ENCODE assay signal across 9 mouse cellular contexts in genomic region chr2:174936665-174937064, GRCm38 (mm10).
DNase-seq lines count a peak whose midpoint lies in the region; ATAC-seq and TF ChIP-seq lines count a peak whose summit lies in the region.
"Had no signal": no experiment of that assay in that cellular context is flagged by ENCODE, and none has a peak within 500 bp of the region (broad histone marks: within the 10 kb centered on the region; RNA-seq: fewer than 3 reads in every experiment).

No protein-coding gene starts in this region.

- no peak overlapping the region for H3K27ac ChIP-seq in forebrain, embryonic 10.5 days
- H3K27ac ChIP-seq in forebrain, embryonic 13.5 days: no peak overlapping the region
- H3K27ac ChIP-seq in liver, adult 2 months (replicated peaks; ENCODE audit: insufficient read depth, low read depth, low read length): no peak overlapping the region
- H3K27ac ChIP-seq in liver, embryonic 12.5 days: no peak overlapping the region
- H3K27ac ChIP-seq in neural tube, embryonic 11.5 days (ENCODE audit: low read depth, low read length): no peak overlapping the region
- no peak overlapping the region for H3K27ac ChIP-seq in heart, embryonic 12.5 days (ENCODE audit: poor library complexity, severe bottlenecking)
- H3K27ac ChIP-seq: limb, embryonic 15.5 days had no signal

- no peaks in the 10 kb centered on the region for H3K79me2 ChIP-seq in liver, adult 2 months (ENCODE audit: control insufficient read depth, insufficient read depth, low read length)

- no peak overlapping the region for H3K4me2 ChIP-seq in forebrain, embryonic 13.5 days
- H3K4me2 ChIP-seq in liver, embryonic 12.5 days: no peak overlapping the region
- no peak overlapping the region for H3K4me2 ChIP-seq in neural tube, embryonic 11.5 days (ENCODE audit: low read depth)
- no peak overlapping the region for H3K4me2 ChIP-seq in heart, embryonic 12.5 days
- H3K4me2 ChIP-seq: limb, embryonic 15.5 days had no signal

- H3K9me3 ChIP-seq in forebrain, embryonic 10.5 days: no peaks in the 10 kb centered on the region
- no peaks in the 10 kb centered on the region for H3K9me3 ChIP-seq in forebrain, embryonic 13.5 days (replicated peaks)
- H3K9me3 ChIP-seq in liver, embryonic 12.5 days (replicated peaks): no peaks in the 10 kb centered on the region
- no peaks in the 10 kb centered on the region for H3K9me3 ChIP-seq in neural tube, embryonic 11.5 days (ENCODE audit: control insufficient read depth, low read length)
- no peaks in the 10 kb centered on the region for H3K9me3 ChIP-seq in heart, embryonic 12.5 days (replicated peaks)
- H3K9me3 ChIP-seq: limb, embryonic 15.5 days had no signal

- TF ChIP-seq POLR2A in liver, adult 2 months (IDR thresholded peaks at IDR 0.05; ENCODE audit: extremely low read depth, insufficient read depth, low read length): no peak

- 40% methylated on average over 5 of the region's 5 CpGs for WGBS in forebrain, embryonic 10.5 days
- 29% methylated on average over 5 of the region's 5 CpGs for WGBS in forebrain, embryonic 13.5 days
- 33% methylated on average over 5 of the region's 5 CpGs for WGBS in liver, adult 2 months
- 41% methylated on average over 5 of the region's 5 CpGs for WGBS in liver, embryonic 12.5 days (ENCODE audit: insufficient replicate concordance)
- 42% methylated on average over 5 of the region's 5 CpGs for WGBS in neural tube, embryonic 11.5 days
- WGBS in heart, embryonic 12.5 days: 29% methylated on average over 5 of the region's 5 CpGs

- ATAC-seq in forebrain, embryonic 13.5 days: no peak
- no peak for ATAC-seq in liver, embryonic 12.5 days
- ATAC-seq in neural tube, embryonic 11.5 days (ENCODE audit: insufficient read depth, low FRiP score, low TSS enrichment): no peak
- ATAC-seq in heart, embryonic 12.5 days (ENCODE audit: insufficient number of reproducible peaks, low FRiP score): no peak

- H3K4me1 ChIP-seq in forebrain, embryonic 10.5 days: peaks cover 9% of the 10 kb centered on the region
- H3K4me1 ChIP-seq in forebrain, embryonic 13.5 days: peaks cover 4% of the 10 kb centered on the region; the same call in 1 of the 2 replicates
- no peaks in the 10 kb centered on the region for H3K4me1 ChIP-seq in liver, adult 2 months (ENCODE audit: control insufficient read depth, insufficient read depth, low read length)
- no peaks in the 10 kb centered on the region for H3K4me1 ChIP-seq in liver, embryonic 12.5 days
- no peaks in the 10 kb centered on the region for H3K4me1 ChIP-seq in neural tube, embryonic 11.5 days (ENCODE audit: control insufficient read depth, insufficient read depth, low read length)
- H3K4me1 ChIP-seq in heart, embryonic 12.5 days (replicated peaks): no peaks in the 10 kb centered on the region

- H3K27me3 ChIP-seq in forebrain, embryonic 10.5 days (ENCODE audit: poor library complexity, severe bottlenecking): no peaks in the 10 kb centered on the region
- no peaks in the 10 kb centered on the region for H3K27me3 ChIP-seq in forebrain, embryonic 13.5 days
- no peaks in the 10 kb centered on the region for H3K27me3 ChIP-seq in liver, adult 2 months (ENCODE audit: control insufficient read depth, insufficient read depth, low read length)
- no peaks in the 10 kb centered on the region for H3K27me3 ChIP-seq in liver, embryonic 12.5 days (replicated peaks)
- H3K27me3 ChIP-seq in neural tube, embryonic 11.5 days (ENCODE audit: control insufficient read depth, insufficient read depth, low read length): no peaks in the 10 kb centered on the region
- H3K27me3 ChIP-seq in heart, embryonic 12.5 days (replicated peaks): no peaks in the 10 kb centered on the region
- H3K27me3 ChIP-seq: limb, embryonic 15.5 days had no signal

- H3K9ac ChIP-seq in forebrain, embryonic 13.5 days: no peak overlapping the region
- H3K9ac ChIP-seq in liver, adult 2 months (ENCODE audit: low read depth, low read length): no peak overlapping the region
- no peak overlapping the region for H3K9ac ChIP-seq in liver, embryonic 12.5 days
- H3K9ac ChIP-seq in neural tube, embryonic 11.5 days (ENCODE audit: low read length): no peak overlapping the region
- no peak overlapping the region for H3K9ac ChIP-seq in heart, embryonic 12.5 days
- H3K9ac ChIP-seq: limb, embryonic 15.5 days had no signal

- no peaks in the 10 kb centered on the region for H3K36me3 ChIP-seq in forebrain, embryonic 10.5 days (replicated peaks)
- no peaks in the 10 kb centered on the region for H3K36me3 ChIP-seq in forebrain, embryonic 13.5 days (ENCODE audit: poor library complexity, severe bottlenecking)
- no peaks in the 10 kb centered on the region for H3K36me3 ChIP-seq in liver, adult 2 months (ENCODE audit: control insufficient read depth, insufficient read depth, low read length)
- H3K36me3 ChIP-seq in liver, embryonic 12.5 days: no peaks in the 10 kb centered on the region
- no peaks in the 10 kb centered on the region for H3K36me3 ChIP-seq in neural tube, embryonic 11.5 days (ENCODE audit: control insufficient read depth, insufficient read depth, low read length)
- no peaks in the 10 kb centered on the region for H3K36me3 ChIP-seq in heart, embryonic 12.5 days
- H3K36me3 ChIP-seq: limb, embryonic 15.5 days had no signal

- peak; percentile 31; the same call in 1 of the 2 replicates for TF ChIP-seq CTCF in liver, adult 2 months (IDR thresholded peaks at IDR 0.05; ENCODE audit: low read depth, low read length)

- no peak overlapping the region for H3K4me3 ChIP-seq in forebrain, embryonic 10.5 days
- H3K4me3 ChIP-seq in forebrain, embryonic 13.5 days: no peak overlapping the region
- no peak overlapping the region for H3K4me3 ChIP-seq in liver, adult 2 months (ENCODE audit: insufficient read depth, low read depth, low read length)
- no peak overlapping the region for H3K4me3 ChIP-seq in liver, embryonic 12.5 days
- no peak overlapping the region for H3K4me3 ChIP-seq in neural tube, embryonic 11.5 days (ENCODE audit: low read depth, low read length)
- no peak overlapping the region for H3K4me3 ChIP-seq in heart, embryonic 12.5 days
- H3K4me3 ChIP-seq: limb, embryonic 15.5 days had no signal

- peak; percentile 52 for DNase-seq in forebrain, embryonic 10.5 days (ENCODE audit: extremely low spot score, low spot score)
- DNase-seq in liver, adult 2 months (ENCODE audit: extremely low read depth, low read depth, low spot score): peak; percentile 5
- peak; percentile 66 for DNase-seq in embryo, embryonic 10 days (ENCODE audit: low spot score)
- DNase-seq in neural tube, embryonic 11.5 days (ENCODE audit: low spot score): peak; percentile 66
- DNase-seq in left cerebral cortex, adult 9 months (ENCODE audit: low spot score in 2 of 2): no peak

Comparison
In these comparisons a context has a peak if more than half of its experiments do, and no peak if none do; other contexts are left out.
1. DNase-seq: peak in forebrain, embryonic 10.5 days (single experiment), liver, adult 2 months (single experiment), embryo, embryonic 10 days (single experiment) and neural tube, embryonic 11.5 days (single experiment); none in left cerebral cortex, adult 9 months (0 of 2).